Mouse (Mus musculus) T-helper 1 cell (primary cell): ENCODE results near the gene D16Ertd472e.
"Not testable (repeated sequence)": the region's sequence is repeated elsewhere in the genome, so short reads cannot be mapped to it uniquely, and the experiment has no call there.

Experiments used
- in situ Hi-C: fragments of 300-600 bp; cut with MboI, MseI; formaldehyde crosslinking; loops from one replicate; pipeline ENCODE4 v1.15.1; 2025; ENCODE audit warnings: high pct_unique_total_duplicates

Gene D16Ertd472e

DNA sequence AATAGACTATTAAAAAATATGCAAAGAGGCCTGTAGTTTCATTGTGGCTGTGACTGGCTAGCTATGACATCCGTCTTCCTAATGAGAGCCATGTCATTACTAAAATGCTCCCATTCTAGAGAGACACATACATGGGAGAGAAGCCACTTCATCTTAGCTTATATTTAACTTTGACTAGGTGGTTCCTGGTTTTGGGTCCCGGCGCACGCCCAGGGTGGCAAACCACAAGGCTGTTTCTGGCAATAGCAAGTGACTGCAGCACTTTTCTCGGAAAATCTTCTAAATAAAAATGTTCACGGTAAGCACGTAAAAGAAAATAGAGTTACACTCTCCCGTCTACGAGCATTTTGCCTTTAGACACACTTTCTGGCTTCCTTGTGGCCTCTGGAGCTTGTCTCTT lies 74.0 kb downstream of the D16Ertd472e start:
- in situ Hi-C loops, result no loop called here

DNA sequence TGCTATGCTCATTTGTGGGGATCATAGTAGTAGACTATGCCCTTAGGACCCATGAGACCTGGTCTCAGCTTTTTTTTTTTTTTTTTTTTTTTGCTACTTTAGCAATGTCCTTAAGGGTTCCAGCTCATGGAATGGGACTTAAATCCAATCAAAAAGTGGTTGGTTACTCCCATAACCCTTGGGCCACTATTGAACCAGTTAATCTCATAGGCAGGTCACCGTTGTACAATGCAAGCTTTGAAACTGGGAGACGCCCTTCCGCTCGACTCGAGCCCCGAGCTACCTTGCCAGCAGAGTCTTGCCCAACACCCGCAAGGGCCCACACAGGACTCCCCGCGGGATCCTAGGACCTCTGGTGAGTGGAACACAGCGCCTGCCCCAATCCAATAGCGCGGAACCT lies 83.8 kb downstream of the D16Ertd472e start:
- in situ Hi-C loops, result not testable (repeated sequence)

DNA sequence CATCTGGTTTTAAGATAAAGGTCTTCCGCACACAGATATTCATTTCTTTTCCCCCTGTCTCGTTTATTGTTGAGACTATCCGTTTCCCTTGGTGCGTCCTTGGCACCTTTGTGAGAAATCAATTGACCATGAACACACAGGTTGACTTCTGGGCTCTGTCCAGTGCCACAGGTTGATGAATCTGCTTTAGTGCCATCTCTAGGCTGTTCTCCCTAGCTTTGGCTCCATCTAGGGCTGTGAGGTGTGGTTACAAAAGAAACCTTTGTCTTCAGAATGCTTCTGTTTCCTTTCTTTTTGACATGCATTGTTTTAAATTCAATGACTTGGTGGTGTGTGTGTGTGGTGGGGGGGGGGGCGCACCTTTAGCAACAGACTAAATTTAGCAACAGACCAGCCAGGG lies 85.7 kb downstream of the D16Ertd472e start:
- in situ Hi-C loops, result no loop called here
